23 mouse cellular contexts compared by ENCODE assay signal in the genomic region with DNA sequence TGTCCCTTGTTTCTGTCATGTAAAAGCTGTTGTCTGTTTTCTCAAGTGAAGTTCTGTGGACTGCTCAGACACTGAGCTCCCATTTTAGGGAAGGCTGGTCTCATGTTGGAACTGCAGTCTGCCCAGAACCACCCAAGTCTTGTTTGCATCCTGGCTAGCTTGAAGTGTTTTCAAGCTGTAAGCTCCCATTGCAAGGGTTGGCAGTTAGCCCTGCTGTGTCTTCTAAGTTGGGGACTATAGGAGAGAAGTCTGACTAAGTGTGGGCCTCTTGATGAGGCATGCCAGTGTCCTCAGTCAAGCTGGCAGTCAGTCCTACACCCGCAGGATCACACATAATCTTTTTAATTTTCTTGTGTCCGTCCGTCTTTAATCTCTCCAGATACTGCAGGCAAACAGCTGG. TPM values are rescaled to one million over a fixed set of nuclear protein-coding genes. Genes with fewer than 3 reads are reported as not detected.
A peak's percentile ranks its signal among the peaks of the same experiment; 100 is the strongest.
DNase-seq lines count a peak whose midpoint lies in the region; ATAC-seq lines count a peak whose summit lies in the region.
"Had no signal": no experiment of that assay in that cellular context is flagged by ENCODE, and none has a peak within 500 bp of the region (broad histone marks: within the 10 kb centered on the region; RNA-seq: fewer than 3 reads in every experiment).

No protein-coding gene starts in this region.

- no peak for DNase-seq in frontal cortex, postnatal 25 days (ENCODE audit: low spot score in 2 of 2)
- peak; percentile 44 to 48 for DNase-seq in left cerebral cortex, adult 18-20 months (ENCODE audit: low spot score in 2 of 2)
- no peak for DNase-seq in left cerebral cortex, adult 11 months (ENCODE audit: low spot score)
- DNase-seq in brain, adult 2 months (ENCODE audit: low read depth, low spot score), result peak; percentile 78
- DNase-seq in layer of hippocampus, adult 18-20 months (ENCODE audit: low spot score in 2 of 2), result no peak
- DNase-seq: adrenal gland, adult 8-10 months; adrenal gland, postnatal 14 days; adrenal gland, postnatal 36 days; B cell, adult 2 months; cerebellum, adult 11 months; cerebellum, adult 18-20 months; cerebellum, adult 8-10 months; cerebellum, adult 9-11 months; cerebellum, postnatal 14 days; cerebellum, postnatal 36 days; embryo, embryonic 11 days; forebrain, postnatal 0 days had no signal

- ATAC-seq in frontal cortex, adult (ENCODE audit: low TSS enrichment), result peak; percentile 83; the same call in 1 of the 2 replicates
- ATAC-seq: activated CD4-positive, CD25-positive, alpha-beta regulatory T cell, adult 4 months; CD4-positive, CD25-positive, alpha-beta regulatory T cell, adult 4 months; forebrain, embryonic 13.5 days; forebrain, embryonic 15.5 days; forebrain, postnatal 0 days; Patski had no signal

RNA-seq across cellular contexts. Expression of gene Tmem116, which starts 22.7 kb away (rescaled TPM):
- total RNA-seq in left cerebral cortex, adult 18-20 months (2021), result 1 to 10 TPM; 6.6 to 6.9 TPM
- 1 to 10 TPM; 8.4 to 8.9 TPM for total RNA-seq in layer of hippocampus, adult 18-20 months (2021)

RNA-seq across cellular contexts. Expression of gene Erp29, which starts 23.4 kb away (rescaled TPM):
- total RNA-seq in left cerebral cortex, adult 18-20 months (2021), result 100 to 1,000 TPM; 136 to 145 TPM
- total RNA-seq in layer of hippocampus, adult 18-20 months (2021), result 100 to 1,000 TPM; 140 to 150 TPM

RNA-seq across cellular contexts. Expression of gene Naa25, which starts 31.2 kb away (rescaled TPM):
- 10 to 100 TPM; 43.2 to 43.4 TPM for total RNA-seq in left cerebral cortex, adult 18-20 months (2021)
- 10 to 100 TPM; 39.4 to 39.8 TPM for total RNA-seq in layer of hippocampus, adult 18-20 months (2021)

RNA-seq across cellular contexts. Expression of gene Trafd1, which starts 43.5 kb away (rescaled TPM):
- total RNA-seq in left cerebral cortex, adult 18-20 months (2021), result 10 to 100 TPM; 79.9 to 84.4 TPM
- total RNA-seq in layer of hippocampus, adult 18-20 months (2021), result 10 to 100 TPM; 73.2 to 74.7 TPM

Comparison
In these comparisons a context has a peak if more than half of its experiments do, and no peak if none do; other contexts are left out.
1. DNase-seq: peak in left cerebral cortex, adult 18-20 months (2 of 2) and brain, adult 2 months (single experiment); none in frontal cortex, postnatal 25 days (0 of 2), left cerebral cortex, adult 11 months (single experiment) and layer of hippocampus, adult 18-20 months (0 of 2).